Mouse (Mus musculus): ENCODE results near the gene Pik3c2b. TPM values are rescaled to one million over a fixed set of nuclear protein-coding genes. Genes with fewer than 3 reads are reported as not detected.

The Pik3c2b gene
- polyA plus RNA-seq, 1 experiment from 2014 or later = 10.8 TPM

- Histone ChIP-seq H3K36me3 (no peaks in the 10 kb centered on the region), H3K4me3 (no peak overlapping the region), H3K27me3 (no peaks in the 10 kb centered on the region), H3K9me3 (peaks cover 6% of the 10 kb centered on the region; the same call in 1 of the 2 replicates), H3K4me2 (replicated peaks) (no peak overlapping the region), H3K9ac (no peak overlapping the region), H3K4me1 (no peaks in the 10 kb centered on the region), H3K27ac (no peak overlapping the region)
- 76% methylated on average over 5 of the region's 5 CpGs for WGBS
- no peak for ATAC-seq (ENCODE audit: insufficient number of reproducible peaks, insufficient read depth, low FRiP score, low TSS enrichment)
Measured at GRCm38 (mm10) chr1:133147324-133147723, 101.9 kb downstream of the Pik3c2b start.

GRCm38 (mm10) chr1:133148122-133148521, 102.7 kb downstream of the Pik3c2b start:
- no peak for ATAC-seq (ENCODE audit: insufficient number of reproducible peaks, insufficient read depth, low FRiP score, low TSS enrichment)
- no peaks in the 10 kb centered on the region for H3K4me1 ChIP-seq
- no peak overlapping the region for H3K9ac ChIP-seq
- 91% methylated on average over 8 of the region's 8 CpGs for WGBS
- no peaks in the 10 kb centered on the region for H3K27me3 ChIP-seq
- H3K4me2 ChIP-seq (replicated peaks) = no peak overlapping the region
- H3K9me3 ChIP-seq = peaks cover 6% of the 10 kb centered on the region; the same call in 1 of the 2 replicates
- H3K27ac ChIP-seq = no peak overlapping the region
- H3K4me3 ChIP-seq = no peak overlapping the region
- H3K36me3 ChIP-seq = no peaks in the 10 kb centered on the region

DNA sequence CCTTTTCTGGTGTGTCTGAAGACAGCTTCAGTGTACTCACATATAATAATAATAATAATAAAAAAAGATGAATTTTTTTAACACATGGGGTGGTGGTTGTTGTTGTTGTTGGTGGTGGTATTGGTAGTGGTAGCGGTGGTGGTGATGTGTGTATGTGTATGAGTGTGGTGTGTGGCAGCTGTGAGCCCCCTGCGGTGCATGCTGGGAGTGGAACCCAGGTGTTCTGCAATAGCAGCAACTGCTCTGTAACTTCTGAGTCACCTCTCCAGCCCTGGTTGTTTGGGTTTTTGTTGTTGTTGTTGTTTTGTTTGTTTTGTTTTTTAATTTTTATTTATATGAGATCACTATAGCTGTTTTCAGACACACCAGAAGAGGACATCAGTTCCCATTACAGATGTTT, 105.1 kb downstream of the Pik3c2b start:
- H3K4me2 ChIP-seq (replicated peaks) = no peak overlapping the region
- no peak overlapping the region for H3K27ac ChIP-seq
- no peaks in the 10 kb centered on the region for H3K27me3 ChIP-seq
- ATAC-seq (ENCODE audit: insufficient number of reproducible peaks, insufficient read depth, low FRiP score, low TSS enrichment) = no peak
- peaks cover 6% of the 10 kb centered on the region; the same call in 1 of the 2 replicates for H3K9me3 ChIP-seq
- 93% methylated on average over 2 of the region's 2 CpGs for WGBS
- no peaks in the 10 kb centered on the region for H3K4me1 ChIP-seq
- no peak overlapping the region for H3K9ac ChIP-seq
- no peaks in the 10 kb centered on the region for H3K36me3 ChIP-seq
- H3K4me3 ChIP-seq = no peak overlapping the region

GRCm38 (mm10) chr1:133152213-133152612, 106.7 kb downstream of the Pik3c2b start:
- 0 out of 2 replicates have a peak, but pooled peaks cover 2% of the 10 kb centered on the region for H3K27me3 ChIP-seq
- no peaks in the 10 kb centered on the region for H3K4me1 ChIP-seq
- H3K9me3 ChIP-seq = peaks cover 6% of the 10 kb centered on the region; the same call in 1 of the 2 replicates
- 93% methylated on average over 3 of the region's 3 CpGs for WGBS
- H3K27ac ChIP-seq = no peak overlapping the region
- H3K4me2 ChIP-seq (replicated peaks) = no peak overlapping the region
- H3K36me3 ChIP-seq = no peaks in the 10 kb centered on the region
- no peak overlapping the region for H3K4me3 ChIP-seq
- ATAC-seq (ENCODE audit: insufficient number of reproducible peaks, insufficient read depth, low FRiP score, low TSS enrichment) = no peak
- no peak overlapping the region for H3K9ac ChIP-seq

DNA sequence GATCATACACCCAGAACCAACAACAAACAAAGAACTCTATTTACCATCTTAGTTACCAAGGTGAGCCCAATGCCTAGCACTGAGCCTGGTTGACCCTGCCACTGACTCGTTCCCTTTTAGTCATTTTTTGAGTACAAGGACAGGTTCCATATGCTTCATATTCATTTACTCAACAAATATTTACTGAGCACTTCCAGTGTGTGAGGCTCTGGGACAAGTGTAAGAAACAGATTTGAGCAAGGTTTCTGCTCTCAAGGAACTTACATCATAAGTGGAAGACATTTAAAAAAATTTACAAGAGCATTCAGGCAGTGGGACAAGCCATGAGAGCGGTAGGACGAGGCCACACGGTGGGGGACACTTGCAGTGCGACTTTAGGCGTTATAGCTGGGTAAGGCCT, 109.8 kb downstream of the Pik3c2b start:
- no peak for ATAC-seq (ENCODE audit: insufficient number of reproducible peaks, insufficient read depth, low FRiP score, low TSS enrichment)
- Histone ChIP-seq H3K36me3 (no peaks in the 10 kb centered on the region), H3K9ac (no peak overlapping the region), H3K27me3 (peaks cover 9% of the 10 kb centered on the region; the same call in 1 of the 2 replicates), H3K27ac (no peak overlapping the region), H3K9me3 (no peaks in the 10 kb centered on the region), H3K4me1 (no peaks in the 10 kb centered on the region), H3K4me3 (no peak overlapping the region), H3K4me2 (replicated peaks) (no peak overlapping the region)
- 82% methylated on average over 6 of the region's 6 CpGs for WGBS

Other genes starting within 250 kb of the Pik3c2b start
- gene Lrrn2, start 165.4 kb upstream of the Pik3c2b start, polyA plus RNA-seq (2016; fragmentation: Nextera tagmentation; extraction: Ambion mirVana) = 6.6 and 6.9 TPM in 2 replicates
- 46.9 and 49.0 TPM in 2 replicates for gene Mdm4, start 15.1 kb upstream of the Pik3c2b start, polyA plus RNA-seq (2016; fragmentation: Nextera tagmentation; extraction: Ambion mirVana)
- gene Ppp1r15b, start 85.5 kb downstream of the Pik3c2b start, polyA plus RNA-seq (2016; fragmentation: Nextera tagmentation; extraction: Ambion mirVana) = 40.4 and 45.0 TPM in 2 replicates
- gene Plekha6, start 118.5 kb downstream of the Pik3c2b start, polyA plus RNA-seq (2016; fragmentation: Nextera tagmentation; extraction: Ambion mirVana) = 4.6 and 5.2 TPM in 2 replicates